Mouse (Mus musculus): ENCODE measurements around the gene Majin. TPM values are rescaled to one million over a fixed set of nuclear protein-coding genes. Genes with fewer than 3 reads are reported as not detected.
A peak's percentile ranks its signal among the peaks of the same experiment; 100 is the strongest.

Gene Majin
- total and polyA plus RNA-seq, 3 experiments: not detected

- no peaks in the 10 kb centered on the region for H3K9me3 ChIP-seq (replicated peaks; ENCODE audit: low read length)
- no peak overlapping the region for H3K27ac ChIP-seq (ENCODE audit: insufficient read depth, low read depth)
- peaks cover 0 to 24% of the 10 kb centered on the region in 2 experiments; a peak in 2 of 4 replicates for H3K4me1 ChIP-seq (ENCODE audit: control insufficient read depth in 1 of 2, insufficient read depth in 2 of 2)
- H3K4me2 ChIP-seq (ENCODE audit: insufficient read depth, low read depth, poor library complexity, severe bottlenecking): peak overlapping the region; percentile 11; the same call in 1 of the 2 replicates
- peaks cover 12 to 25% of the 10 kb centered on the region in 2 experiments for H3K36me3 ChIP-seq (replicated peaks in 1 of 2; ENCODE audit: control insufficient read depth in 1 of 2, insufficient read depth in 1 of 2, low read length in 1 of 2)
- H3K79me2 ChIP-seq (replicated peaks; ENCODE audit: control insufficient read depth, extremely low read depth, insufficient read depth, poor library complexity, severe bottlenecking): peaks cover 10% of the 10 kb centered on the region; the same call in 1 of the 2 replicates
- no peaks in the 10 kb centered on the region for H3K27me3 ChIP-seq (replicated peaks)
- H3K9ac ChIP-seq (ENCODE audit: insufficient read depth, low read depth): peak overlapping the region; percentile 11; the same call in 1 of the 2 replicates
- in situ Hi-C loops (cut with MboI; ENCODE audit: low pct_ligation_motif_present, low pct_unique_long_range_greater_than_20kb, low sequenced_read_pairs) (no loop called here), dilution Hi-C loops (cut with MboI; ENCODE audit: extremely low pct_ligation_motif_present, extremely low pct_unique_long_range_greater_than_20kb, low sequenced_read_pairs) (no loop called here)
- no peak for TF ChIP-seq MXI1 (IDR thresholded peaks at IDR 0.05; ENCODE audit: low read depth, low read length)
- TF ChIP-seq MAZ (IDR thresholded peaks at IDR 0.05; ENCODE audit: low read depth, low read length): no peak
- TF ChIP-seq USF2 (conservative IDR thresholded peaks at IDR 0.05; ENCODE audit: low read depth, low read length): no peak
- TF ChIP-seq ELF1 (IDR thresholded peaks at IDR 0.05; ENCODE audit: low read depth, low read length): no peak
- no peak for TF ChIP-seq USF1 (IDR thresholded peaks at IDR 0.05; ENCODE audit: low read depth, low read length)
- DNase-seq (ENCODE audit: extremely low read depth): no peak
- peak overlapping the region in 2 of 3 experiments; percentile 48 to 78 for H3K4me3 ChIP-seq (replicated peaks in 1 of 3; ENCODE audit: low read depth in 2 of 3, low read length in 2 of 3, poor library complexity in 1 of 3)
Measured at GRCm38 (mm10) chr19:6240725-6241124, 56.5 kb downstream of the Majin start.

- peak within 1 kb of the TSS; percentile 83 for H3K4me2 ChIP-seq (ENCODE audit: insufficient read depth, low read depth, poor library complexity, severe bottlenecking)
- DNase-seq (ENCODE audit: extremely low read depth): peak; percentile 99
- dilution Hi-C loops (cut with MboI; ENCODE audit: extremely low pct_ligation_motif_present, extremely low pct_unique_long_range_greater_than_20kb, low sequenced_read_pairs): no loop called here
- H3K27me3 ChIP-seq (replicated peaks): no peaks in the 10 kb centered on the region
- H3K4me3 ChIP-seq (replicated peaks in 1 of 3; ENCODE audit: low read depth in 2 of 3, low read length in 2 of 3, poor library complexity in 1 of 3): peak within 1 kb of the TSS; percentile 78 to 100 (median 98)
- in situ Hi-C loops (cut with MboI; ENCODE audit: low pct_ligation_motif_present, low pct_unique_long_range_greater_than_20kb, low sequenced_read_pairs): no loop called here
- no peaks in the 10 kb centered on the region for H3K9me3 ChIP-seq (replicated peaks; ENCODE audit: low read length)
- peaks cover 10% of the 10 kb centered on the region; the same call in 1 of the 2 replicates for H3K79me2 ChIP-seq (replicated peaks; ENCODE audit: control insufficient read depth, extremely low read depth, insufficient read depth, poor library complexity, severe bottlenecking)
- peak within 1 kb of the TSS; percentile 67 for H3K27ac ChIP-seq (ENCODE audit: insufficient read depth, low read depth)
- peaks cover 19 to 32% of the 10 kb centered on the region in 2 experiments for H3K36me3 ChIP-seq (replicated peaks in 1 of 2; ENCODE audit: control insufficient read depth in 1 of 2, insufficient read depth in 1 of 2, low read length in 1 of 2)
- peak within 1 kb of the TSS; percentile 95 for H3K9ac ChIP-seq (ENCODE audit: insufficient read depth, low read depth)
- H3K4me1 ChIP-seq (ENCODE audit: control insufficient read depth in 1 of 2, insufficient read depth in 2 of 2): peaks cover 0 to 21% of the 10 kb centered on the region in 2 experiments; a peak in 2 of 4 replicates
- TF ChIP-seq MAFK (IDR thresholded peaks at IDR 0.05; ENCODE audit: insufficient replicate concordance, low read length) (no peak), SIN3A (IDR thresholded peaks at IDR 0.05; ENCODE audit: low read length) (peak; percentile 87), TBP (conservative IDR thresholded peaks at IDR 0.05; ENCODE audit: low read depth, low read length) (peak; percentile 37; the same call in 1 of the 2 replicates), JUND (conservative IDR thresholded peaks at IDR 0.05; ENCODE audit: low read depth, low read length) (peak; percentile 38; the same call in 1 of the 2 replicates), IRF4 (IDR thresholded peaks at IDR 0.05; ENCODE audit: low read depth, low read length) (0 out of 2 replicates have a peak, but pooled peaks have one; percentile 8), MEF2A (IDR thresholded peaks at IDR 0.05; ENCODE audit: borderline replicate concordance, low read depth, low read length) (peak; percentile 45; the same call in 1 of the 2 replicates), E2F4 (IDR thresholded peaks at IDR 0.05; ENCODE audit: insufficient replicate concordance, low read depth, low read length) (no peak), NELFE (IDR thresholded peaks at IDR 0.05; ENCODE audit: low read depth, low read length) (peak; percentile 56; the same call in 1 of the 2 replicates), ZMIZ1 (IDR thresholded peaks at IDR 0.05; ENCODE audit: low read depth, low read length) (0 out of 2 replicates have a peak, but pooled peaks have one; percentile 19), RAD21 (IDR thresholded peaks at IDR 0.05; ENCODE audit: low read depth, low read length) (no peak), EP300 (IDR thresholded peaks at IDR 0.05; ENCODE audit: low read length) (no peak), BHLHE40 (IDR thresholded peaks at IDR 0.05; ENCODE audit: low read depth, low read length) (no peak), NRF1 (IDR thresholded peaks at IDR 0.05; ENCODE audit: low read depth, low read length) (peak; percentile 85), ZC3H11A (IDR thresholded peaks at IDR 0.05; ENCODE audit: low read depth, low read length) (no peak), ZKSCAN1 (IDR thresholded peaks at IDR 0.05; ENCODE audit: borderline replicate concordance, low read depth, low read length) (0 out of 2 replicates have a peak, but pooled peaks have one; percentile 28), ETS1 (conservative IDR thresholded peaks at IDR 0.05; ENCODE audit: low read depth, low read length) (no peak), POLR2AphosphoS2 (IDR thresholded peaks at IDR 0.05; ENCODE audit: low read depth, low read length) (no peak), MYC (IDR thresholded peaks at IDR 0.05; ENCODE audit: low read depth, low read length) (no peak), KAT2A (IDR thresholded peaks at IDR 0.05; ENCODE audit: insufficient replicate concordance, low read length) (peak; percentile 64; the same call in 1 of the 2 replicates), POLR2A (IDR thresholded peaks at IDR 0.05; ENCODE audit: low read depth, low read length) (peak; percentile 68), CHD1 (IDR thresholded peaks at IDR 0.05; ENCODE audit: low read depth, low read length) (no peak), MAZ (IDR thresholded peaks at IDR 0.05; ENCODE audit: low read depth, low read length) (no peak), CTCF (conservative IDR thresholded peaks at IDR 0.05 in 1 of 2, IDR thresholded peaks at IDR 0.05 in 1 of 2; ENCODE audit: low read depth in 2 of 2, low read length in 2 of 2) (no peak), RCOR1 (conservative IDR thresholded peaks at IDR 0.05; ENCODE audit: low read depth, low read length) (no peak), PAX5 (IDR thresholded peaks at IDR 0.05; ENCODE audit: low read length) (no peak), MXI1 (IDR thresholded peaks at IDR 0.05; ENCODE audit: low read depth, low read length) (peak; percentile 74; the same call in 1 of the 2 replicates), USF1 (IDR thresholded peaks at IDR 0.05; ENCODE audit: low read depth, low read length) (no peak), ELF1 (IDR thresholded peaks at IDR 0.05; ENCODE audit: low read depth, low read length) (peak; percentile 60; the same call in 1 of the 2 replicates)
Measured at GRCm38 (mm10) chr19:6241274-6242107, 57.3 kb downstream of the Majin start, which contains the start of gene Atg2a. TSS of gene Atg2a (plus strand) at chr19:6241668.

All from CH12.LX (cell line).